Mouse (Mus musculus) stomach, postnatal 0 days (tissue): ENCODE measurements around the gene Nrgn.

Experiments used
- CTCF ChIP-seq: IDR thresholded peaks from 2 replicates; pipeline ENCODE4 v1.5.1; 2016; ENCODE audit warnings: antibody characterized with exemption, low read depth, mild to moderate bottlenecking, moderate library complexity
- EP300 ChIP-seq: optimal IDR thresholded peaks from 2 replicates; pipeline ENCODE3; 2016; ENCODE audit warnings: antibody characterized with exemption

DNA sequence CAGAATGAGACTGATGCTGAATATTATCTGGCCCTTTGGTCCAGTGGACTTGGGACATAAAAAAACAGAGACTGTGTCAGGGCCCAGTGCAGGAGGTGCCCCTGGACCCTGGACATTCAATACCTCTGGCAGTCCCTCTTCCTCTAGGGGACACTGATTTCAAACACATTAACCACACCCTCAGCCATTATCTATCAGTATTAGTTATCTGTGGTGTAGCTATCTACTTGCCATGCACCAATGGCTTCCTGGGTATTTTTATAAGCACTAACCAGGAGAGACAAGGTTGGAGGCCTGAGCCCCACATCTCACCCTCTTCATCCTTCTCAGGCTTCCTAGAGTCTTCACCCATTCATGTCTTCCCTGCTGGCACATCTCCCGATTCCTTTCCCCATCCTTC is 2.3 kb downstream of the Nrgn start:
- TF ChIP-seq CTCF (no peak), EP300 (no peak)
